Mouse (Mus musculus): ENCODE measurements around the gene Iqcc. TPM values are rescaled to one million over a fixed set of nuclear protein-coding genes. Genes with fewer than 3 reads are reported as not detected.

The Iqcc gene
- polyA plus RNA-seq, 1 experiment: 28.3 TPM

DNA sequence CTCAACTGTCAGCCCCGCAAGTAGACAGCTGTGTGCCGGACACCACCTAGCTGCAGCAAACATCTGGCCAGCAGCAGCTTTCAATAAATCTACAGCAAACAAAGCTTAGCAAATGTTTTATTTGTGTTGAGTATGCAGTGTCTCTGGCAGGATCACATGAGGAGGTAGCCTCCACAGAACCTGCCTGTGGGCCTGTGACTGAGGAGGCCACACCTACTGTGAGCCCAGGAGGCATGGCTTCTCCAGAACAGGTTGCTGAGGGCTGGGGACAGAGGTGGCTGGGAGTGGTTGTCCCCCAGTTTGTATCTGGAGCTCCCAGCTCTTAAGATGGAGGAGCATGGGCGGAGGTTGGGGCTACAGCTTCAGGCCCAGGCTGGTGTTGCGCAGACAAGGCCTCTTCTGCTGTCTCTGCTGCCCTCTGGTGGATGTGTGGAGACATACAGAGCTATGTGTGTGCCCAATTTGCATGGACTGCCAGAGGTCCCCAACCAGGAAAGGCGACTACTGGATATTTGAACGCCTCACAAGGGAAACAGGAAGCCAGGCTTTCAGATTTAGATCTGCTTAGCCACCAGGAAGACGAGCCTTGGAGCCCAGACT is 10.4 kb downstream of the Iqcc start:
- peaks cover 12% of the 10 kb centered on the region; the same call in 1 of the 2 replicates for H3K4me1 ChIP-seq (ENCODE audit: control insufficient read depth, insufficient read depth, insufficient read length)
- TF ChIP-seq POLR2A (IDR thresholded peaks at IDR 0.05; ENCODE audit: low read depth, low read length) (no peak), CTCF (IDR thresholded peaks at IDR 0.05; ENCODE audit: extremely low read depth, insufficient read depth, insufficient read length, insufficient replicate concordance) (peak; percentile 91)
- no peak overlapping the region for H3K4me3 ChIP-seq (ENCODE audit: extremely low read depth, insufficient read depth, insufficient read length)
- peaks cover 16% of the 10 kb centered on the region for H3K36me3 ChIP-seq (ENCODE audit: control insufficient read depth, insufficient read depth, low read length)
- peak; percentile 66 to 78 for DNase-seq (ENCODE audit: low read depth in 1 of 2, low spot score in 2 of 2)
- 42% methylated on average over 7 of the region's 7 CpGs for WGBS
- H3K27ac ChIP-seq (ENCODE audit: insufficient read depth, low read length): no peak overlapping the region
- H3K27me3 ChIP-seq (ENCODE audit: control insufficient read depth, insufficient read depth, low read length): no peaks in the 10 kb centered on the region

DNA sequence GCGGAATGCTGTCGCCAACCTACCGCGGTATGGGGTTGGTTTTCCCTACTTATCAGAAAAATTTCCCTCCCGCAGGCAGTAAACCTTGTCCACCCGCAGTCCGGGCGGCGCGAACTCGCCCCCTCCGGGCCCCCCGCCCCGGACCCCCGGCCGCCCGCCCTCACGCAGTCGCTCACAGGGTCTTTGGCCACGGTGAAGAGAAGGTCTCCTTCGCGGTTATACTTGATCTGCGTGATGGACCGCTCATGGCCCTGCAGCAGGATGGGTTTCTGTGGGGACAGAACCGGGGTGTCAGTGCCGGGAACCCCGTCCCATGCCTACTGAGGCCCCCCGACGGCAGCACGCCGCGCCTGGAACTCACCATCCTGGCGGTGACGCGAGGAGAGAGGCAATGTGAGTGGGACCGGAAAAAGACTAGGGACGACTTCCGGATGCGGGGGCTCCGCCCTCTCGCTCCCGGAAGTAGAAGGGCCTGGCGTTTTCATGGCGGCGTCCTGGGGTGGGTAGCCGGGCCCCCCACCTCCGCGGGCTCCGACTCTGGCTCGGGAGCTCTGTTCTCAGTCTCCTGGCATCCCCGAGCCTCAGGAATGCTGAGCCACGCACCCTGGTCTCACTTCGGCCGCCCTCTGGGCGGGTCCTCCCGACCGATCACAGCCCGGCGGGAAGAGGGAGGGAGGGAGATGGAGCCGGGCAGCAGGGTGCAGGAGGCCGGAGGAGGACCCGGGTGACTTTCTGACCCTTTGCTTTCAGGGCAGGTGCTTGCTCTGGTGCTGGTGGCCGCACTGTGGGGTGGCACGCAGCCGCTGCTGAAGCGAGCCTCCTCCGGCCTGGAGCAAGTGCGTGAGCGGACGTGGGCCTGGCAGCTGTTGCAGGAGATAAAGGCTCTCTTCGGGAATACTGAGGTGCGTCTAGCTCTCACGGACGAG is 18.4 kb downstream of the Iqcc start, which contains the start of the genes Eif3i and Tmem234:
Gene Eif3i (minus strand): TSS at position 416 of the 926 bp plus-strand sequence.
Gene Tmem234 (plus strand): TSS at position 436 of the 926 bp plus-strand sequence.
- Histone ChIP-seq H3K36me3 (ENCODE audit: control insufficient read depth, insufficient read depth, low read length) (peaks cover 10% of the 10 kb centered on the region), H3K4me1 (ENCODE audit: control insufficient read depth, insufficient read depth, insufficient read length) (peaks cover 3% of the 10 kb centered on the region; the same call in 1 of the 2 replicates), H3K27ac (ENCODE audit: insufficient read depth, low read length) (peak within 1 kb of the TSS; percentile 60), H3K4me3 (ENCODE audit: extremely low read depth, insufficient read depth, insufficient read length) (peak within 1 kb of the TSS; percentile 94), H3K27me3 (ENCODE audit: control insufficient read depth, insufficient read depth, low read length) (no peaks in the 10 kb centered on the region)
- under 1% methylated on average over 74 of the region's 74 CpGs for WGBS
- DNase-seq (ENCODE audit: low read depth in 1 of 2, low spot score in 2 of 2): peak; percentile 68 to 80
- TF ChIP-seq CTCF (IDR thresholded peaks at IDR 0.05; ENCODE audit: extremely low read depth, insufficient read depth, insufficient read length, insufficient replicate concordance): no peak
- peak; percentile 56 for TF ChIP-seq POLR2A (IDR thresholded peaks at IDR 0.05; ENCODE audit: low read depth, low read length)

DNA sequence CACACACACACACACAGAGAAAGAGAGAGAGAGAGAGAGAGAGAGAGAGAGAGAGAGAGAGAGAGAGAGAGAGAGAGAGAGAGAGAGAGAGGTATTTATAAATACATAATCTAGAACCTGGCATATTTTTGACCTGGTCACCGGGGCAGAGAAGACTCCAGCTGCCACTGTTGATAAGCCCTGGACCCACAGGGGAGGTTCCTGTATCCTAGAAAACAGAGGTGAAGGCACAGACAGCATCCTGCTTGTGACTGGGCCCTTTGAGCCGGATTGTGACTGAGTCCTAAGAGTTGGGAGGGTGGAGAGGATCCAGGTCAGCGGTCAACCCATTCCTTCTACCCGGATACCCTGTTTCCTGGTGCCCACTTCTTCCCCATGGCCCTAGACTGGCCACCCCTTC is 30.0 kb downstream of the Iqcc start:
- 64% methylated on average over 4 of the region's 4 CpGs for WGBS
- no peak for DNase-seq (ENCODE audit: low read depth in 1 of 2, low spot score in 2 of 2)
- TF ChIP-seq POLR2A (IDR thresholded peaks at IDR 0.05; ENCODE audit: low read depth, low read length): no peak
- TF ChIP-seq CTCF (IDR thresholded peaks at IDR 0.05; ENCODE audit: extremely low read depth, insufficient read depth, insufficient read length, insufficient replicate concordance): no peak
- Histone ChIP-seq H3K27me3 (ENCODE audit: control insufficient read depth, insufficient read depth, low read length) (no peaks in the 10 kb centered on the region), H3K36me3 (ENCODE audit: control insufficient read depth, insufficient read depth, low read length) (peaks cover 21% of the 10 kb centered on the region), H3K4me3 (ENCODE audit: extremely low read depth, insufficient read depth, insufficient read length) (no peak overlapping the region), H3K27ac (ENCODE audit: insufficient read depth, low read length) (no peak overlapping the region), H3K4me1 (ENCODE audit: control insufficient read depth, insufficient read depth, insufficient read length) (no peaks in the 10 kb centered on the region; the same call in 1 of the 2 replicates)

DNA sequence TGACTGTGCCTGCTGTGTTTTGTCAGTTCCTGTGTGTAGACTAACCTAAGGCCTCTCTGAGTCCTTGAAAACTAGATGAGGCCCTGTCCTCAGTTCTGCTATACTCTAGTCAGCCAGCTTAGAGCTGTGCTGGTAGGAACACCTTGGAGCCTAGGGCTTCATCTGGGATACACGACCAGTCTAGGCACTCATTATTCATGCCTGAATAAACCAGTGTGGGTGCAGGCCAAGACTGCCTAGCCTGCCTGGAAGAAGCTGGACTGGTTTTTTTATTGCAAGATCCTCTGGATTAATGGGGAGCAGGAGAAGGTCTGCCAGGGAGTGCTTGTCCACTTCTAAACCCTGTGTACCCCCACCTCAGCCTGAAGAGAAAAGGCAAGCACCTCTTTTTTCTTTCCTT is 32.0 kb downstream of the Iqcc start:
- H3K27ac ChIP-seq (ENCODE audit: insufficient read depth, low read length): no peak overlapping the region
- no peaks in the 10 kb centered on the region; the same call in 1 of the 2 replicates for H3K4me1 ChIP-seq (ENCODE audit: control insufficient read depth, insufficient read depth, insufficient read length)
- H3K27me3 ChIP-seq (ENCODE audit: control insufficient read depth, insufficient read depth, low read length): no peaks in the 10 kb centered on the region
- no peak for TF ChIP-seq POLR2A (IDR thresholded peaks at IDR 0.05; ENCODE audit: low read depth, low read length)
- TF ChIP-seq CTCF (IDR thresholded peaks at IDR 0.05; ENCODE audit: extremely low read depth, insufficient read depth, insufficient read length, insufficient replicate concordance): no peak
- no peak overlapping the region for H3K4me3 ChIP-seq (ENCODE audit: extremely low read depth, insufficient read depth, insufficient read length)
- no peak for DNase-seq (ENCODE audit: low read depth in 1 of 2, low spot score in 2 of 2)
- WGBS: 77% methylated on average over 1 of the region's 1 CpGs
- H3K36me3 ChIP-seq (ENCODE audit: control insufficient read depth, insufficient read depth, low read length): peaks cover 7% of the 10 kb centered on the region

DNA sequence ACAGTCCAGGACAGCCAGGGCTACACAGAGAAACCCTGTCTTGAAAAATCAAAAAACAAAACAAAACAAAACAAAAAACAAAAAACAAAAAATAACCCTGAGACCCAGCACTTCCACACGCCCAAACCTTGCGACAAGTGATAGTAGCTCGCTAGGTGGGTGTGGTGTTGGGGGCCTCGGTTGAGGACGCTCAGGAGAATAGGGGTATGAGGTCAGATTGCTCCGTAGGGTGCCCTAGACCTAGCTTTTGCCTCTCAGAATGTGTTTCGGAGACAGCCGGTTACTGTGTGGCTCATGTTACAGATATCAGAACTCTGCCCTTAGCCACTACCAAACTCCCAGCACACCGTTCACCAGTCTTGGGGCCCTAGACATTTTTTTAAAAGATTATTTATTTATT is 33.1 kb downstream of the Iqcc start:
- no peak overlapping the region; the same call in 1 of the 2 replicates for H3K4me3 ChIP-seq (ENCODE audit: extremely low read depth, insufficient read depth, insufficient read length)
- TF ChIP-seq POLR2A (IDR thresholded peaks at IDR 0.05; ENCODE audit: low read depth, low read length): no peak
- TF ChIP-seq CTCF (IDR thresholded peaks at IDR 0.05; ENCODE audit: extremely low read depth, insufficient read depth, insufficient read length, insufficient replicate concordance): no peak
- no peak for DNase-seq (ENCODE audit: low read depth in 1 of 2, low spot score in 2 of 2)
- H3K36me3 ChIP-seq (ENCODE audit: control insufficient read depth, insufficient read depth, low read length): no peaks in the 10 kb centered on the region
- H3K4me1 ChIP-seq (ENCODE audit: control insufficient read depth, insufficient read depth, insufficient read length): no peaks in the 10 kb centered on the region; the same call in 1 of the 2 replicates
- H3K27me3 ChIP-seq (ENCODE audit: control insufficient read depth, insufficient read depth, low read length): no peaks in the 10 kb centered on the region
- peak overlapping the region; percentile 8; the same call in 1 of the 2 replicates for H3K27ac ChIP-seq (ENCODE audit: insufficient read depth, low read length)
- WGBS: 90% methylated on average over 9 of the region's 9 CpGs

DNA sequence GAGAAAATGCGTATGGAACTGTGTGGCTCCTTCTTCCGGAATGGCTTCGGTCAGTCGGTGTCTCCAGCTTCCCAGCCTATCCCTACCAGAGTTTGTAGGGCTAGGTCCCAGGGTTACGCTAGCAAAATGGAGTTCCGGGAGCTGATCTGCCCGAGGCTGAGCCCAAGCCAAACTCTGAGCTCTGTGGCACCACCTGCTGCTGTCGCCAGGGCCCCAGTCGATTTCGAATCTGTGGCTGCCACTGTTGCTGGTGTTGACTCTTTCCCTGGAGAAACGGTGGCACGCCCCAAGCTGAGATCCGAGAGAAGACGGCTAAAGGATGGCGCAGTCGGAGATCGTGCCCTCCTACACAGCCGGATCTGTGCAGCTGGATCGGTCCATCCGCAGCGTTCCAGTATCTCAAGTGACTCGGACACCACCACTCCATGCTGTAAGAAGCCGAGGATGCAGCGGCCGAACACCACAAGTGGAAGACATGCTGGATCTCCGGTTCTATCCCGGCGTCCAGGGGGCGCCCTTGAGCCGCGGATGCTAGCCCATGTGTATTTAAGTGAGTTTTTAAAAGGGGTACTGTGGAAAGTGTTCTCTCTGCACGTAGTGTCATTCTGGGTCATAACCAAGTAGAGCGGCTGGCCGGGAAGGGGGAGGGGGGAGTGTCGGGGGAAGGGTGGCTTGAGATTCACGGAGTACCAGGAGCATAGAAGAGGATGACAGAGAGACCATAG is 33.9 kb downstream of the Iqcc start:
- Histone ChIP-seq H3K27me3 (ENCODE audit: control insufficient read depth, insufficient read depth, low read length) (no peaks in the 10 kb centered on the region), H3K36me3 (ENCODE audit: control insufficient read depth, insufficient read depth, low read length) (no peaks in the 10 kb centered on the region), H3K4me1 (ENCODE audit: control insufficient read depth, insufficient read depth, insufficient read length) (peaks cover 3% of the 10 kb centered on the region; the same call in 1 of the 2 replicates), H3K27ac (ENCODE audit: insufficient read depth, low read length) (peak overlapping the region; percentile 97), H3K4me3 (ENCODE audit: extremely low read depth, insufficient read depth, insufficient read length) (peak overlapping the region; percentile 89)
- WGBS: 2% methylated on average over 36 of the region's 36 CpGs
- TF ChIP-seq CTCF (IDR thresholded peaks at IDR 0.05; ENCODE audit: extremely low read depth, insufficient read depth, insufficient read length, insufficient replicate concordance) (peak; percentile 85), POLR2A (IDR thresholded peaks at IDR 0.05; ENCODE audit: low read depth, low read length) (no peak; the same call in none of the 2 replicates)
- DNase-seq (ENCODE audit: low read depth in 1 of 2, low spot score in 2 of 2): peak; percentile 68 to 87

Data from spleen, adult 2 months (tissue).